Mouse (Mus musculus) stomach, postnatal 0 days (tissue): ENCODE measurements around the gene Galnt14. TPM values are rescaled to one million over a fixed set of nuclear protein-coding genes. Genes with fewer than 3 reads are reported as not detected.

Source experiments
- ATAC-seq: fragments of 200-750 bp; cut with Nextera tagmentation; 2 replicates; pipeline ENCODE4 v1.8.0; 2017; ENCODE audit not compliant: low FRiP score, low TSS enrichment
- DNase-seq: peaks from one replicate; pipeline ENCODE4 v3.0.0-alpha.2; 2016; ENCODE audit warnings: low spot score
- H3K27ac ChIP-seq: fragments of 300-500 bp; sonication (generic); replicated peaks from 2 replicates; pipeline ENCODE4 v1.5.1; 2014; ENCODE audit warnings: mild to moderate bottlenecking, control low read depth
- H3K27me3 ChIP-seq: fragments of 300-500 bp; sonication (generic); 2 replicates; pipeline ENCODE4 v1.6.1; 2014; ENCODE audit warnings: low read length; ENCODE audit not compliant: control insufficient read depth, insufficient read depth
- H3K36me3 ChIP-seq: fragments of 300-500 bp; sonication (generic); 2 replicates; pipeline ENCODE4 v1.6.1; 2014; ENCODE audit warnings: low read length, mixed read lengths; ENCODE audit not compliant: control insufficient read depth, insufficient read depth
- H3K4me1 ChIP-seq: fragments of 300-500 bp; sonication (generic); replicated peaks from 2 replicates; pipeline ENCODE4 v1.6.1; 2014; ENCODE audit warnings: antibody characterized with exemption; ENCODE audit not compliant: control insufficient read depth, insufficient read depth
- H3K4me2 ChIP-seq: fragments of 300-500 bp; sonication (generic); replicated peaks from 2 replicates; pipeline ENCODE4 v1.6.1; 2014; ENCODE audit warnings: low read depth, mild to moderate bottlenecking, control low read depth, moderate library complexity
- H3K4me3 ChIP-seq: fragments of 300-500 bp; sonication (generic); 2 replicates; pipeline ENCODE4 v1.5.1; 2014; ENCODE audit warnings: low read depth, low read length, control low read depth
- H3K9ac ChIP-seq: fragments of 300-500 bp; sonication (generic); 2 replicates; pipeline ENCODE4 v1.6.1; 2014; ENCODE audit warnings: mild to moderate bottlenecking, low read length, control low read depth, mixed read lengths
- H3K9me3 ChIP-seq: fragments of 300-500 bp; sonication (generic); 2 replicates; pipeline ENCODE4 v1.6.1; 2016; ENCODE audit warnings: low read length; ENCODE audit not compliant: control insufficient read depth
- CTCF ChIP-seq: IDR thresholded peaks from 2 replicates; pipeline ENCODE4 v1.5.1; 2016; ENCODE audit warnings: antibody characterized with exemption, low read depth, mild to moderate bottlenecking, moderate library complexity
- EP300 ChIP-seq: optimal IDR thresholded peaks from 2 replicates; pipeline ENCODE3; 2016; ENCODE audit warnings: antibody characterized with exemption
- WGBS: fragments of 180-500 bp; shearing (Covaris S2); extraction: QIAGEN DNeasy Blood & Tissue Kit; methylation state at CpG from one replicate; pipeline ENCODE4 v1.1.7; 2014; 5-methylcytosine and 5-hydroxymethylcytosine counted together
- polyA plus RNA-seq: library from polyadenylated mRNA; unstranded; fragments of >200 nt; fragmentation: Nextera tagmentation; extraction: Ambion mirVana; gene quantifications from 2 replicates; pipeline ENCODE4 v1.2.1, GENCODE M21; 2015

The Galnt14 gene
- polyA plus RNA-seq, 1 experiment from 2014 or later: 0.07 TPM

DNA sequence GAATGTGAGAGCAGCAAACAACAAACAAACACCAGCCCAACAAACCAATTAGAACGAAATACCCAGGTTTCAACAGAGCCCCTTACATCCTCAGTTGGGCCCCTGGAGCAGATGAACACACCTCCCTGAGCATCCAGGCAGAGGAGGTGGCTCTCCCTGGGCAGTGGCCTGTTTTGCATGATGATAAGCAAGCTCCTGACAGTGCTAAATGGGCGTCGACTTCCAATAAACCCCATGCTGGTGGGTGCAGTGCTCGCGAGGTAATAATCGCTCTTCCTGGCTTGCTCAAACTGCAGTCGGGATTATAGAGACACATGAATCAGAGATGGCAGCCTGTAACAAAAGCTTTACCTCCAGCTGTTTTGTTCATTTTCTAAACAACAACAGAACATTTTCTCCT, 235.9 kb downstream of the Galnt14 start:
- no peak overlapping the region for H3K4me3 ChIP-seq
- no peak overlapping the region for H3K9ac ChIP-seq
- no peaks in the 10 kb centered on the region for H3K27me3 ChIP-seq
- DNase-seq (no peak), ATAC-seq (no peak)
- H3K4me2 ChIP-seq: no peak overlapping the region
- H3K27ac ChIP-seq: no peak overlapping the region
- no peaks in the 10 kb centered on the region for H3K9me3 ChIP-seq
- H3K36me3 ChIP-seq: no peaks in the 10 kb centered on the region
- TF ChIP-seq CTCF (no peak), EP300 (no peak)
- H3K4me1 ChIP-seq: no peaks in the 10 kb centered on the region
- 47% methylated on average over 7 of the region's 7 CpGs for WGBS

DNA sequence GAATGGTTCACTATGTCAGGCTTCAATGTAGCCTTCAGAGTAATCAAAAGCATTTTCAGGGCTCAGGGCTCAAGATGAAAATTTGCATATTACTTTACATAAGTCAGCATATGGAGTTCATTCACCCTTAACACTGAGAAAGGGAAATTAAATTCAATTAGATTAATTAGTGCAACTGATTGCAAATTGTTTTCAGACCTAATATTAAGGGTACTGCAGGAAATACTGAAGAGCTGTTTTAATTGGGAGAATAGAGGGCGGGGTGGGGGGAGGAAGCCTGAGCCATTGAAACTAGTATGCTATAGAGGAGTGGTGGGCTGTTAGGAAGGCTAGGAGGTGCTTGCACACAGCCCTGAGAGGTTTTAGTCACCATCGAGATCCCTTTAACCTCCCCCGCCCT, 237.2 kb downstream of the Galnt14 start:
- Histone ChIP-seq H3K4me1 (no peaks in the 10 kb centered on the region), H3K36me3 (no peaks in the 10 kb centered on the region), H3K27me3 (no peaks in the 10 kb centered on the region), H3K9ac (no peak overlapping the region), H3K4me2 (no peak overlapping the region), H3K9me3 (no peaks in the 10 kb centered on the region), H3K4me3 (no peak overlapping the region), H3K27ac (no peak overlapping the region)
- WGBS: 77% methylated on average over 3 of the region's 3 CpGs
- TF ChIP-seq EP300: no peak
- TF ChIP-seq CTCF: no peak
- DNase-seq (no peak), ATAC-seq (no peak)

DNA sequence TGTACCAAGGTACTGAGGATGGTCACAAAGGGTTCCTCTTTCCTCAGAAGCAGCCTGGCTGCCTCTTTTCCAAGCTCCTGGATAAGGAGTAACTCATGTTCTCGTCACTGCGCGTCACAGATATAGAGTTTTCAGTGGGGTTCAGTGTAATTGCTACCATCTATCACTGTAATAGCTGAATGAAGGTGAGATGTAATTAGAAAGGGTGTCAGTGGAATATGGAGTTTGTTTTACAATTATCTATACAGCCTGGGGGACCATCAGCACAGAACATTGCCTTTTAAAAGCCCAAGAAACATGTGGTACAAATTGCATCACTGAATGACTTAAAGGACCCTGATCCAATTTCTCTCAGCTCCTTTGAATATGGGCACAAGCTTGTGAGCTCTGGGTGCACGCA, 249.4 kb downstream of the Galnt14 start:
- WGBS: 82% methylated on average over 4 of the region's 4 CpGs
- DNase-seq: no peak
- TF ChIP-seq CTCF: no peak
- TF ChIP-seq EP300: no peak
- Histone ChIP-seq H3K4me2 (no peak overlapping the region), H3K9ac (no peak overlapping the region), H3K27me3 (no peaks in the 10 kb centered on the region), H3K9me3 (no peaks in the 10 kb centered on the region), H3K4me3 (no peak overlapping the region), H3K27ac (no peak overlapping the region), H3K36me3 (no peaks in the 10 kb centered on the region), H3K4me1 (no peaks in the 10 kb centered on the region)
- no peak for ATAC-seq

DNA sequence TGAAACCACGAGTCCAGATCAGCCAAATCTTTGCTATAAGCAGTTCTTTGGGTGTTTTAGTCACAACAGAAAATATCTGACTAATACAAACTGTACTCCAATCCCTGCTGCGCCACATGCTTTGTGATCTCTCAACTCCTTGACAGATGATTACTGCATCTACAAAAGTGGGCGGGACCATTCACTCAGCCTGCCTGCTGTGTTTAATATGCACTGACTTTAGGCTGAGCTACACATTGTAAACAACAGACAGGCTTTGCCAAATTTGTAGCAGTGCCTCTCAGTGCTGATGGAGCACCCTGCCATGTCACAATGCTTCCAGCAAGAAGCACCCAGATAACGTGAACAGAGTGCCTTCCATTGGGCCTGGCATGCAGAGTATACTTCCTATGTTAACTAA, 251.5 kb downstream of the Galnt14 start:
- no peak for ATAC-seq
- Histone ChIP-seq H3K4me2 (no peak overlapping the region), H3K27ac (no peak overlapping the region), H3K9me3 (no peaks in the 10 kb centered on the region), H3K4me3 (no peak overlapping the region), H3K27me3 (no peaks in the 10 kb centered on the region), H3K4me1 (no peaks in the 10 kb centered on the region), H3K9ac (no peak overlapping the region), H3K36me3 (no peaks in the 10 kb centered on the region)
- DNase-seq: no peak
- WGBS: 54% methylated on average over 4 of the region's 4 CpGs
- no peak for TF ChIP-seq CTCF

DNA sequence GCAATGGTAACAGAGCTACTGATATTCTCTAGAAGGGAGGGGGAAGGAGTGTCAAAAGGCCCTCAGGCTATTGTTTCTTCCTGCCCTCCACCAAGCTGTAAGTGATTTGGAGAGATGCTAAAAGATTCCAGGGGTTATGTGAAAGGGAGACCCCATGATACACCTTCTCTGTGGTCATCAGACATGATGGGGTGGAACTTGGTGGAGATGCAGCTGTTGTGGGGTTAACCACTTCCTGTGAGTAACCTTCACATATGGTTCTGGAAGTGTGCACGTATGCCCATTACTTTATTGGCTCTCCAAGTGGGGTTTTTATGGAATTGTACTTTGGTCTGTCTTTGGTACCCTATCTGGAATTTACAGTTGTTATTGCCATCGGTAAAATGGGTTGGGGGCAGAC, 253.7 kb downstream of the Galnt14 start:
- H3K9me3 ChIP-seq: no peaks in the 10 kb centered on the region
- TF ChIP-seq EP300: no peak
- no peak for TF ChIP-seq CTCF
- H3K27ac ChIP-seq: no peak overlapping the region
- no peak overlapping the region for H3K4me2 ChIP-seq
- no peaks in the 10 kb centered on the region for H3K36me3 ChIP-seq
- no peaks in the 10 kb centered on the region for H3K4me1 ChIP-seq
- DNase-seq (no peak), ATAC-seq (no peak)
- WGBS: 81% methylated on average over 2 of the region's 2 CpGs
- no peak overlapping the region for H3K4me3 ChIP-seq
- H3K27me3 ChIP-seq: no peaks in the 10 kb centered on the region
- no peak overlapping the region for H3K9ac ChIP-seq

DNA sequence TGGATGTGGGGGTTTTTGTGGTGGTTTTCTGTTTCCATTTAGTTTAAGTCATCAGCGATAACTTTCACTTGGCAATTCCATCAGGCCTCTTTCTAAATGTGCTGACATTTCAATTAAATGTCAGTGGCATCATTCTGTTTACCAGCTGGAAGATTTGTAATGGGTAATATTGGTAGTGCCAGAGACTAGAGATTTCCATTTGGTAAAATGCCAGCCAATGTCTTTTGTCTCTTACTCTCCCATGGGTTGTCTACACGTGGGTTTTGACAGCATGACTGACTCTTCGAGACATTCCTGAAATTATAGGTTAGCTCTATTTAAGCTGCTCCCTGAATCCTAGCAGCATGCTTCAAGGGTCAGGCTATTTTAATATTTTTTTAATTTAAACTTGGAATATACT, 256.6 kb downstream of the Galnt14 start:
- no peaks in the 10 kb centered on the region for H3K36me3 ChIP-seq
- no peak overlapping the region for H3K27ac ChIP-seq
- no peaks in the 10 kb centered on the region for H3K9me3 ChIP-seq
- ATAC-seq (no peak), DNase-seq (no peak)
- H3K9ac ChIP-seq: no peak overlapping the region
- no peak overlapping the region for H3K4me2 ChIP-seq
- H3K4me1 ChIP-seq: no peaks in the 10 kb centered on the region
- TF ChIP-seq CTCF: no peak
- TF ChIP-seq EP300: no peak
- no peaks in the 10 kb centered on the region for H3K27me3 ChIP-seq
- WGBS: 65% methylated on average over 3 of the region's 3 CpGs
- no peak overlapping the region for H3K4me3 ChIP-seq
